Mouse (Mus musculus): Measurements from ENCODE around the gene Olfr1204.

DNA sequence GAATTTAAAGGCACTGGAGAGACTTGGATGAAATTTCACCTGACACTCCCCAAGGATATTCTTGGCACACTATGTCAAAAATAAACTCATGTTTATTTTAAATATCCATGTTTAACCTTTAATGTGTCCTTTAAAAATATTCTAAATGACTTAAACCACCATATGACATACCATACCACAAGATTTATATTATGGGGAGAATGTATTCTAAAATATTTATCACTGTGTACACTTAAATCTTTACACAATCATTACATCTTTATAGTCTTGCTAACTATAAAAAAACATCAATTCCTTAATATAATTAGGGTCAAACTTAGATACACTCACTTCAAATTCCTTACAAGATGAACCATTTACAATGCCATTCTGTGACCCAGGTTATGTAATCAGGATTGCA lies 53.1 kb downstream of the Olfr1204 start, which contains the start of gene Olfr1208:
- TF ChIP-seq GATA1 (IDR thresholded peaks at IDR 0.05; ENCODE audit: low read length), result no peak
- TF ChIP-seq TAL1 (IDR thresholded peaks at IDR 0.05; ENCODE audit: low read length), result no peak
